ENCODE assay signal across 8 mouse cellular contexts in the genomic region with DNA sequence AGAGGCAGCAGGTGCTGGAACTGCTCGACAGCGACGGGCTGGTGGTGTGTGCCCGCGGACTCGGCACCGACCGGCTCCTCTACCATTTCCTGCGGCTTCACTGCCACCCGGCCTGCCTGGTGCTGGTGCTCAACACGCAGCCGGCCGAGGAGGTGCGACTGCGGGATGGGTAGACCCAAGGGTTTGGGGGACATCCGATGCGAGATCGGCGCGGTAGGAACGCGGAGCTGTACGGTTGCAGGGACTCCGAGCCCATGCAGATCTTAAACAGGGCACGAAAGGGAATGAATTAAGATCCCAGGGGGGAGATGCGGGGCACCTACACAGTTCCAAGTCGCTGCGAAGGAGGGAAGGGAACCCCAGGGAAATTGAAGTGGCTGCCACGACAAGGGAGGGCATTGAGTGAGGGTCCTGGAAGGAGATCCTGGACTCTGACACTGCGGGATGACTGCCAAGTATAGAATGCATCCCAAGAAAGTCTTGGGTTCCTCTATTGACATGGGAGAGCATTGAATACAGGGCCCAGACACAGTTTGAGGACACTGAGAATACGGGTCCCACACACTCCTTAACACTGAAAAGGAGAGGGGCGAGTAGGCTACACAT. TPM values are rescaled to one million over a fixed set of nuclear protein-coding genes. Genes with fewer than 3 reads are reported as not detected.
DNase-seq lines count a peak whose midpoint lies in the region; ATAC-seq and TF ChIP-seq lines count a peak whose summit lies in the region.

No protein-coding gene starts in this region.

- TF ChIP-seq CTCF in ES-Bruce4 (IDR thresholded peaks at IDR 0.05; ENCODE audit: low read depth, low read length) = no peak

- H3K9me3 ChIP-seq in heart, embryonic 14.5 days (ENCODE audit: control insufficient read depth, low read length) = no peaks in the 10 kb centered on the region
- peaks cover 13% of the 10 kb centered on the region for H3K9me3 ChIP-seq in ES-Bruce4 (replicated peaks; ENCODE audit: control insufficient read depth, insufficient read depth, low read length, poor library complexity, severe bottlenecking)
- no peaks in the 10 kb centered on the region for H3K9me3 ChIP-seq in forebrain, embryonic 11.5 days (ENCODE audit: control insufficient read depth, low read length)
- no peaks in the 10 kb centered on the region for H3K9me3 ChIP-seq in liver, embryonic 15.5 days (replicated peaks)

- peaks cover 0 to 9% of the 10 kb centered on the region in 2 experiments; a peak in 2 of 4 replicates for H3K4me1 ChIP-seq in heart, embryonic 14.5 days (ENCODE audit: control insufficient read depth in 2 of 2, insufficient read depth in 2 of 2, low read length in 2 of 2)
- no peaks in the 10 kb centered on the region for H3K4me1 ChIP-seq in ES-Bruce4 (ENCODE audit: control insufficient read depth, insufficient read depth, low read length)
- peaks cover 4% of the 10 kb centered on the region; the same call in 1 of the 2 replicates for H3K4me1 ChIP-seq in forebrain, embryonic 11.5 days (replicated peaks; ENCODE audit: control insufficient read depth, insufficient read depth, low read length)
- peaks cover 20% of the 10 kb centered on the region for H3K4me1 ChIP-seq in liver, embryonic 15.5 days (replicated peaks)

- peak overlapping the region; percentile 66 to 82 for H3K27ac ChIP-seq in heart, embryonic 14.5 days (replicated peaks in 1 of 2; ENCODE audit: control insufficient read depth in 1 of 2, insufficient read depth in 1 of 2, low read depth in 2 of 2, low read length in 2 of 2)
- peak overlapping the region; percentile 67 for H3K27ac ChIP-seq in ES-Bruce4 (ENCODE audit: insufficient read depth, low read length)
- H3K27ac ChIP-seq in forebrain, embryonic 11.5 days (ENCODE audit: low read depth, low read length) = peak overlapping the region; percentile 75
- peak overlapping the region; percentile 70 for H3K27ac ChIP-seq in liver, embryonic 15.5 days (replicated peaks)

- WGBS in heart, embryonic 14.5 days = under 1% methylated on average over 32 of the region's 32 CpGs
- under 1% methylated on average over 32 of the region's 32 CpGs for WGBS in forebrain, embryonic 11.5 days
- WGBS in liver, embryonic 15.5 days (ENCODE audit: insufficient replicate concordance) = under 1% methylated on average over 32 of the region's 32 CpGs

- peak; percentile 8; the same call in 1 of the 2 replicates for ATAC-seq in heart, embryonic 14.5 days (ENCODE audit: insufficient number of reproducible peaks, insufficient read depth, low FRiP score, low read depth)
- peak; percentile 31 for ATAC-seq in forebrain, embryonic 11.5 days (replicated peaks; ENCODE audit: low FRiP score)
- ATAC-seq in liver, embryonic 15.5 days (ENCODE audit: insufficient read depth) = peak; percentile 71

- peaks cover 33% of the 10 kb centered on the region for H3K36me3 ChIP-seq in heart, embryonic 14.5 days (ENCODE audit: control insufficient read depth, insufficient read depth, low read length)
- H3K36me3 ChIP-seq in ES-Bruce4 (ENCODE audit: control insufficient read depth, insufficient read depth, low read length, poor library complexity, severe bottlenecking) = peaks cover 24% of the 10 kb centered on the region
- H3K36me3 ChIP-seq in forebrain, embryonic 11.5 days (ENCODE audit: control insufficient read depth, insufficient read depth, low read length) = no peaks in the 10 kb centered on the region
- H3K36me3 ChIP-seq in liver, embryonic 15.5 days (replicated peaks) = peaks cover 23% of the 10 kb centered on the region

- no peak for TF ChIP-seq POLR2A in ES-Bruce4 (IDR thresholded peaks at IDR 0.05; ENCODE audit: insufficient read depth, low read length)

- peak overlapping the region; percentile 78 for H3K4me2 ChIP-seq in heart, embryonic 14.5 days (ENCODE audit: low read length)
- peak overlapping the region; percentile 74 for H3K4me2 ChIP-seq in forebrain, embryonic 11.5 days (ENCODE audit: low read depth, low read length, severe bottlenecking)
- H3K4me2 ChIP-seq in liver, embryonic 15.5 days = peak overlapping the region; percentile 76

- no peak for DNase-seq in heart, adult 9 months (ENCODE audit: low spot score in 2 of 2)
- no peak for DNase-seq in forebrain, embryonic 11.5 days (ENCODE audit: low spot score)
- DNase-seq in spleen, postnatal 14 days (ENCODE audit: low spot score in 2 of 2) = no peak
- no peak for DNase-seq in thymus, postnatal 14 days
- DNase-seq in embryo, embryonic 10.5 days (ENCODE audit: low spot score) = no peak

- no peak for TF ChIP-seq EP300 in ES-Bruce4 (IDR thresholded peaks at IDR 0.05; ENCODE audit: insufficient read depth, low read depth, low read length)

- H3K4me3 ChIP-seq in heart, embryonic 14.5 days (ENCODE audit: control insufficient read depth in 1 of 2, insufficient read depth in 1 of 2, low read depth in 1 of 2, low read length in 2 of 2) = peak overlapping the region; percentile 81 to 90
- H3K4me3 ChIP-seq in ES-Bruce4 (ENCODE audit: low read depth, low read length) = peak overlapping the region; percentile 75
- H3K4me3 ChIP-seq in forebrain, embryonic 11.5 days (ENCODE audit: low read depth, low read length) = peak overlapping the region; percentile 67
- peak overlapping the region; percentile 71 for H3K4me3 ChIP-seq in liver, embryonic 15.5 days (replicated peaks)

- peak overlapping the region; percentile 96 for H3K9ac ChIP-seq in heart, embryonic 14.5 days (ENCODE audit: low read length)
- peak overlapping the region; percentile 74 for H3K9ac ChIP-seq in ES-Bruce4 (ENCODE audit: low read depth, poor library complexity, severe bottlenecking)
- H3K9ac ChIP-seq in forebrain, embryonic 11.5 days (ENCODE audit: low read length) = peak overlapping the region; percentile 93
- H3K9ac ChIP-seq in liver, embryonic 15.5 days = peak overlapping the region; percentile 77

- no peaks in the 10 kb centered on the region for H3K27me3 ChIP-seq in heart, embryonic 14.5 days (ENCODE audit: control insufficient read depth, insufficient read depth, low read length)
- H3K27me3 ChIP-seq in ES-Bruce4 (ENCODE audit: control insufficient read depth, insufficient read depth, low read length, poor library complexity, severe bottlenecking) = no peaks in the 10 kb centered on the region
- H3K27me3 ChIP-seq in forebrain, embryonic 11.5 days (ENCODE audit: control insufficient read depth, insufficient read depth, low read length) = no peaks in the 10 kb centered on the region
- H3K27me3 ChIP-seq in liver, embryonic 15.5 days = no peaks in the 10 kb centered on the region

RNA-seq across cellular contexts. Expression of a gene that starts 0.6 kb away (rescaled TPM):
- polyA plus RNA-seq in heart, embryonic 14.5 days (2014; fragmentation: Nextera tagmentation; extraction: Ambion mirVana) = 10.3 and 11.1 TPM in 2 replicates
- 12.4 and 13.4 TPM in 2 replicates for polyA plus RNA-seq in ES-Bruce4 (2011; ENCODE audit: insufficient read depth, insufficient read length, low read depth, missing spikeins)
- 16.0 and 18.0 TPM in 2 replicates for polyA plus RNA-seq in forebrain, embryonic 11.5 days (2014; fragmentation: Nextera tagmentation; extraction: Ambion mirVana)
- 4.0 and 4.1 TPM in 2 replicates for polyA plus RNA-seq in liver, embryonic 15.5 days (2015; fragmentation: Nextera tagmentation; extraction: Ambion mirVana)

Comparison
In these comparisons a context has a peak if more than half of its experiments do, and no peak if none do; other contexts are left out.
1. ATAC-seq: peak in every context shown above with its lines; median percentile 71 in liver, embryonic 15.5 days; 31 in forebrain, embryonic 11.5 days; 8 in heart, embryonic 14.5 days.